Mouse (Mus musculus) G1E (cell line): ENCODE results near the gene Casp8ap2. TPM values are rescaled to one million over a fixed set of nuclear protein-coding genes. Genes with fewer than 3 reads are reported as not detected.

Experiments
- ATAC-seq: 2 replicates; pipeline ENCODE4 v1.8.0; 2016; ENCODE audit warnings: mild to moderate bottlenecking; ENCODE audit not compliant: insufficient number of reproducible peaks, poor library complexity, low FRiP score, severe bottlenecking; ENCODE audit errors: extremely low read depth
- DNase-seq: peaks from one replicate; pipeline ENCODE4 v3.0.0; 2012; ENCODE audit warnings: low spot score
- H3K27me3 ChIP-seq: 2 replicates; pipeline ENCODE4 v1.6.1; 2012; ENCODE audit warnings: mild to moderate bottlenecking, low read length, inconsistent platforms; ENCODE audit not compliant: insufficient read depth
- H3K36me3 ChIP-seq: replicated peaks from 2 replicates; pipeline ENCODE3; 2012; ENCODE audit warnings: mild to moderate bottlenecking, inconsistent platforms
- H3K4me1 ChIP-seq: 2 replicates; pipeline ENCODE4 v1.6.1; 2012; ENCODE audit warnings: low read depth, low read length, inconsistent platforms, mixed read lengths; ENCODE audit not compliant: insufficient read depth
- H3K4me3 ChIP-seq: 2 replicates; pipeline ENCODE4 v1.5.1; 2012; ENCODE audit warnings: low read depth, mild to moderate bottlenecking, inconsistent platforms, low read length, moderate library complexity, mixed read lengths
- H3K9me3 ChIP-seq: replicated peaks from 2 replicates; pipeline ENCODE4 v1.6.1; 2012; ENCODE audit warnings: inconsistent platforms
- CTCF ChIP-seq: IDR thresholded peaks from 2 replicates; pipeline ENCODE4 v1.5.1; 2012; ENCODE audit warnings: low read depth, low read length, inconsistent platforms, mixed read lengths
- GATA1 ChIP-seq: IDR thresholded peaks from 2 replicates; pipeline ENCODE4 v1.6.1; 2012; ENCODE audit warnings: borderline replicate concordance, low read length, inconsistent platforms, mixed read lengths
- GATA2 ChIP-seq: IDR thresholded peaks from 2 replicates; pipeline ENCODE4 v1.6.1; 2012; ENCODE audit warnings: low read depth, low read length, inconsistent platforms, borderline replicate concordance
- POLR2AphosphoS5 ChIP-seq: IDR thresholded peaks from 2 replicates; pipeline ENCODE4 v1.6.1; 2012; ENCODE audit warnings: low read depth, low read length, inconsistent platforms; ENCODE audit not compliant: insufficient replicate concordance
- TAL1 ChIP-seq: conservative IDR thresholded peaks from 2 replicates; pipeline ENCODE4 v1.6.1; 2012; ENCODE audit warnings: low read depth, low read length, inconsistent platforms, mixed read lengths
- polyA plus RNA-seq: library from polyadenylated mRNA; stranded (reverse); fragments of >175 nt; gene quantifications from 2 replicates; pipeline ENCODE4 v1.2.3, GENCODE M21; 2012
- total RNA-seq, 2 experiments: library from RNA; stranded (forward) in 1 of 2; stranded (reverse) in 1 of 2; fragments of 200-1000 nt in 1 of 2; fragments of >200 nt in 1 of 2; fragmentation: Nextera tagmentation in 1 of 2; gene quantifications; 2 replicates each; pipeline ENCODE4 v1.2.3; 2014 to 2017

The Casp8ap2 gene
- total RNA-seq (2014; fragmentation: Nextera tagmentation) (80.1 and 80.7 TPM in 2 replicates), total RNA-seq (2017) (63.4 and 88.9 TPM in 2 replicates), polyA plus RNA-seq (6.3 and 11.8 TPM in 2 replicates)

DNA sequence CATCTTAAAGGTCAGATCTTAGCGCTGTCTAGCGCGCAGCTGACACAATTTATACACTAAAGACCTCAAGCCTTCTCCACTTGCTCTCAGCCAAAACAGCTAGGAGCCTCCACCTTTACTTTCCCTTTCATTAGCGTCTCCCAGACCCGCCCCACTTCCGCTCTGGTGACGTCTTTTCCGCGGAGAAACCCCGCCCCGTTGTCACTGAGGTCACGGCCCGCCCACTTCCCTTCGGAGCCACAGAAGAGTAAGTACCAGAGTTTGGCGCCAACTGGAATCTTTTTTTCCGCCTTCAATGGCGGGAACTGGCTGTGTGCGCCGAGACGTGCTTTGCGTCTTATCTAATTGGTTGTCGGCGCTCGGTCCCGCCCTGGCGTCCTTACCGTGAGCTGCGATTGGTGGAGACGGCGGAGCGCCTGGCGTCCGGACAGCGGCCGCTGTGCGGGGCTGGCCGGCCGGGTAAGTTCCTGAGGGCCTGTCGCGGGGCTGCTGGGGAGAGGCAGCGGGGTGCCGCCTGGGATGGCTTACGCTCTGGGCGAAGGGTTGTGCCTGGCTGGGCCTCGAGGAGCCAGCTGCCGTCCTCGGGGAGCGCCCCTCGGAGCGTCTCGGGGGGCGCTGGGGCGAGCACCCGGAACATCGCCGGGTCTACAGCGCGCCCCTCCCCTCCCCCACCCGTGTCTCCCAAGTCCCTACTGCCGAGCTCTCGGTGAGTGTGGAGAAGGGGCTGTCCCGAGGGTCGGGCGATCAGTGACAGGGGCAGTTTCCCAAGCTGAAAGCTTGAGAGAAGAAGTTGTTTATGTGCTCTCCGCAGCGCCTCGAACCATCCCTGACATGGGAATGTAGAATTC lies at the start of gene Casp8ap2:
Gene Casp8ap2 (plus strand): TSS at position 418 of the 848 bp plus-strand sequence.
- peaks cover 21% of the 10 kb centered on the region for H3K36me3 ChIP-seq
- H3K9me3 ChIP-seq: no peaks in the 10 kb centered on the region
- H3K4me1 ChIP-seq: peaks cover 31% of the 10 kb centered on the region
- ATAC-seq (peak; percentile 98), DNase-seq (peak; percentile 96)
- TF ChIP-seq TAL1 (no peak), GATA1 (no peak), POLR2AphosphoS5 (no peak), GATA2 (no peak), CTCF (no peak)
- H3K4me3 ChIP-seq: peak within 1 kb of the TSS; percentile 96
- H3K27me3 ChIP-seq: no peaks in the 10 kb centered on the region

DNA sequence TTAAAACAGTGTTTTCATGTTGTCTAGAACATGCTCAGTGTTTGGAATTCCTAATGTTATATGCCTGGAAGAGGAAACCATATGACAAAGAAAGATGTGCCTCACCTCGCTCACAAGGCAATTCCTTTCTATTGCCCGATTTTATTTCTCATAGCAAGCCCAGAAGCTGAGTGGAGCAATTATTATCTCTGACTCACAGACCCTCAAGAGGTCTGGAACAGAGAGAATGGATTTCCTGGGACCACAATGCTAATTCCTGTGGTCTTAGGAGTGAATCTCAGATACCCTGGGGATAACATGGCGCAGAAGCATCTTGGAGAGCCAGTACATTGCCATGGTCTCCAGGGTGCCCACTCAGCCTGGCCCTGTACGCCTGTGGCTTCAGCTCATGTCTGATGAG lies 46.2 kb upstream of the Casp8ap2 start:
- Histone ChIP-seq H3K36me3 (no peaks in the 10 kb centered on the region), H3K9me3 (no peaks in the 10 kb centered on the region), H3K4me1 (peaks cover 2% of the 10 kb centered on the region; the same call in 1 of the 2 replicates), H3K4me3 (no peak overlapping the region), H3K27me3 (peaks cover 4% of the 10 kb centered on the region; the same call in 1 of the 2 replicates)
- TF ChIP-seq CTCF (no peak), POLR2AphosphoS5 (no peak), TAL1 (no peak), GATA2 (no peak), GATA1 (no peak)
- DNase-seq (no peak), ATAC-seq (no peak)

DNA sequence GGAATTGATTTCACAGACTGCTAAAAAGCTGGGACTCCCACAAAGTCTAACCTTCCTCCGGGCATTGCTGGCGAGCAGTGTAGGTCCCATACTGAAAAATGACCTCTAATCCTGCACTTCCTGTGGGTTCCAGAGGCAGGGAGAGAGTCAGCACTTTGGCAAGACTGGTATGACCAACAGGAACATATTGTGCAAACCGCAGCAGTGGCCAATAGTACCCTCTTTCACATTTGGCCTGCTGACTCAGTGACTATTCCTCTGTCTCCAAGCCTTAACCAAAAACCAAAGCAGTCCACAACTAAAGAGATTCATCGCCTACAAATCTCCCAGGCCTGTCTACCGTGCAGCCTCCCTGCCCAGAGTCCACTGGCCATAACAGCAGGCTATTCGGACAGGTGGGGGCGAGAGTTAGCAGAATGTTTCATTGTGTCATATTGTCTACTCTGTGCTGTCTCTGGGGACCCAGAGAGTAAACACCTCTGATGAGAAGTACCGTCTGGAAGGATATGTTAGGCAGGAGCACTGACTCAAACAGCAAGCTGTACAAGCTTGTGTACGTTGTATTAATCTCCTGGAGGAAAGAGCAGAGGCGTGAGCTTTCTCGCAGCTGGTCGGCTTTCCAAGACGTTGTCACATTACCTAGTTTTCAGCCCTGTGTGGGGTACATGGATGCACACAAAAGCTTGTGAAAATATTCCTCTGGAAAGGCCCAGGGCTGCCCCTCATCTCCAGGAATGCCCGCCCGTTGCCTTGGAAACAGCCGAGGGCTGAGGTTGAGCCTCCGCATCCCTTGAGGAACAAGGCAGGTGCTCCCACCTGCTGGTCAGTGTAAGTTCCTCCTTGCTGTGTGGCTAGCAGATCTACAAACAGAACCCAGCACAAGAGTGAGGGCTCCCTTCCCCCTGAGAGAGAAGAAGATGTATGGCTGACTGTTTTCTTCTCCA lies 45.0 kb upstream of the Casp8ap2 start:
- H3K36me3 ChIP-seq: no peaks in the 10 kb centered on the region
- DNase-seq: no peak
- H3K4me1 ChIP-seq: no peaks in the 10 kb centered on the region
- no peak for TF ChIP-seq POLR2AphosphoS5
- no peak for TF ChIP-seq GATA2
- TF ChIP-seq CTCF: no peak
- TF ChIP-seq GATA1: no peak
- no peak for TF ChIP-seq TAL1
- no peaks in the 10 kb centered on the region for H3K9me3 ChIP-seq
- ATAC-seq: no peak
- peaks cover 4% of the 10 kb centered on the region; the same call in 1 of the 2 replicates for H3K27me3 ChIP-seq
- H3K4me3 ChIP-seq: no peak overlapping the region

DNA sequence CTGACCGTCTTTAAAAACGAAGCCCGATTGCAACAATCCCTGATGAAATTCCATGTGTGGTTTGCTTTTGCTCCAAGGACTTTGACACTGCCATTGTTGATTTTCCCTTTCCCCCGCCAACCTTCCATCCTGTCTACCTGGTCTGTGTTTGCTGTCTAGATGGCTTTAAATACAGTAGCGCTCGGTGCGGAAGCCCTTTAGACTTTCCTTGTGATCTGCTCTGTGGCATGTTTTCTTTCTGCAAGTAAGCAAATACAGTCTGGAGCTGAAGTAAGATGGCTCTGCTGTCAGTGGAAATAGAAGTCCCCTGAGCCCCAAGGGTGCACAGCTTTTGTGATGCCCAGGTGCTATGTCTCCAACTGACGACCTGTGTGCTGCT lies 44.3 kb upstream of the Casp8ap2 start:
- no peak for ATAC-seq
- no peaks in the 10 kb centered on the region for H3K9me3 ChIP-seq
- no peak overlapping the region for H3K4me3 ChIP-seq
- DNase-seq: no peak
- TF ChIP-seq TAL1: no peak
- TF ChIP-seq CTCF: no peak
- no peak for TF ChIP-seq GATA1
- no peak for TF ChIP-seq POLR2AphosphoS5
- TF ChIP-seq GATA2: no peak
- H3K36me3 ChIP-seq: no peaks in the 10 kb centered on the region
- no peaks in the 10 kb centered on the region for H3K4me1 ChIP-seq
- H3K27me3 ChIP-seq: peaks cover 4% of the 10 kb centered on the region; the same call in 1 of the 2 replicates

DNA sequence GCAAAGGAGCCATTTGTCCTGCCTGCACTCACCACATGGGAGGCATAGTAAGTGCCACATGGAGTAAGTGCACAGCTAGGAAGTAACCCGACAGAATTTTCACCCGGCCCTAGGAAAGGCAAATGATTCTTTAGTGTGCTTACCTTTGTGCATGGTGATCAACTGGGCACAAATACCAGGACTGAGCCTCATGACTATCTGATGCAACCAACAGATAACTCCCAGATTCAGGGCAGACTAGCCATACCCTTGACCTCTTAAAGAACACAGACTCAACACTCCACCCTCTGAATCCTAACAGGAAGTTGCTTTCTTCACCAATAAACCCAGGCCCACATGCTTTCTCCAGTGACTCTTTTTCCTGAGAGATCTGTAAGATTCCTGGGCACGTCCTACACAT lies 43.8 kb upstream of the Casp8ap2 start:
- ATAC-seq: no peak
- no peak overlapping the region for H3K4me3 ChIP-seq

DNA sequence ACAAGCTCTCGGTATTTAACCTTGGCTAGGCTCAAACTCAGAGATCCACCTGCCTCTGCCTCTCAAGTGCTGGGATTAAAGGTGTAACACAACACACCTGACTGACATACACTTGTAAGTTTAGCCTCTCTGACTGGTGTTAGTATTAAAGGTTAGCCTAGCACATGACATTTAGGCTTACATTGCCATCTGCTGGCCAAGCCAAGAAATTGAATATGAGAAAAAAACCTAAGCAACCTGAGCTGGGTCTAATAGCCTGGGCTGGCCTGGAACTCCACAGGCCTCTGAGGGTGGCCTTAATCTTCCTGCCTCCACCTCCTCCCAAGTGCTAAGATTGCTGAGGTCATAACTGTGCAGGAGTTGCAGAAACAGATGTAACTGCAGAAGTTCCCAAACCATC lies 43.1 kb upstream of the Casp8ap2 start:
- no peak overlapping the region for H3K4me3 ChIP-seq
- H3K27me3 ChIP-seq: peaks cover 7% of the 10 kb centered on the region; the same call in 1 of the 2 replicates
- TF ChIP-seq GATA1: no peak
- no peak for TF ChIP-seq CTCF
- no peak for TF ChIP-seq TAL1
- no peak for TF ChIP-seq POLR2AphosphoS5
- no peak for TF ChIP-seq GATA2
- H3K36me3 ChIP-seq: no peaks in the 10 kb centered on the region
- H3K9me3 ChIP-seq: no peaks in the 10 kb centered on the region
- ATAC-seq (no peak), DNase-seq (no peak)
- no peaks in the 10 kb centered on the region for H3K4me1 ChIP-seq

More for the DNA sequence above, 43.8 kb upstream of the Casp8ap2 start:
- H3K27me3 ChIP-seq: peaks cover 4% of the 10 kb centered on the region; the same call in 1 of the 2 replicates
- no peaks in the 10 kb centered on the region for H3K4me1 ChIP-seq
- no peaks in the 10 kb centered on the region for H3K9me3 ChIP-seq
- DNase-seq: no peak
- no peaks in the 10 kb centered on the region for H3K36me3 ChIP-seq
- no peak for TF ChIP-seq TAL1
- TF ChIP-seq POLR2AphosphoS5: no peak
- TF ChIP-seq GATA2: no peak
- TF ChIP-seq GATA1: no peak
- no peak for TF ChIP-seq CTCF
